Mouse (Mus musculus): ENCODE measurements around the gene Fbxo48.

The Fbxo48 gene

GRCm38 (mm10) chr11:16950976-16951760, at the start of gene Fbxo48:
Gene Fbxo48 (plus strand): TSS chr11:16951375.
- DNase-seq, result peak; percentile 97

- DNase-seq, result no peak
Observed at GRCm38 (mm10) chr11:16904302-16905011, 46.7 kb upstream of the Fbxo48 start.

- no peak for DNase-seq
Observed at GRCm38 (mm10) chr11:16905012-16905332, 46.2 kb upstream of the Fbxo48 start.

- DNase-seq, result no peak
Observed at GRCm38 (mm10) chr11:16906530-16906929, 44.6 kb upstream of the Fbxo48 start.

GRCm38 (mm10) chr11:16907517-16908129, 43.6 kb upstream of the Fbxo48 start:
- DNase-seq, result peak; percentile 40

GRCm38 (mm10) chr11:16914756-16915155, 36.4 kb upstream of the Fbxo48 start:
- no peak for DNase-seq

- DNase-seq, result no peak
Observed at GRCm38 (mm10) chr11:16915850-16916249, 35.3 kb upstream of the Fbxo48 start.

- no peak for DNase-seq
Observed at GRCm38 (mm10) chr11:16917512-16917911, 33.7 kb upstream of the Fbxo48 start.

GRCm38 (mm10) chr11:16932159-16932558, 19.0 kb upstream of the Fbxo48 start:
- DNase-seq, result no peak

GRCm38 (mm10) chr11:16935577-16936236, 15.5 kb upstream of the Fbxo48 start:
- no peak for DNase-seq

GRCm38 (mm10) chr11:16941103-16941793, 9.9 kb upstream of the Fbxo48 start:
- no peak for DNase-seq

- no peak for DNase-seq
Observed at GRCm38 (mm10) chr11:16941973-16942452, 9.2 kb upstream of the Fbxo48 start.

- peak; percentile 8 for DNase-seq
Observed at GRCm38 (mm10) chr11:16943016-16943415, 8.2 kb upstream of the Fbxo48 start.

- DNase-seq, result peak; percentile 68
Observed at GRCm38 (mm10) chr11:16948756-16949155, 2.4 kb upstream of the Fbxo48 start.

GRCm38 (mm10) chr11:16950226-16950975, 774 bp upstream of the Fbxo48 start:
- no peak for DNase-seq

- DNase-seq, result no peak
Observed at GRCm38 (mm10) chr11:16951761-16952010, 511 bp downstream of the Fbxo48 start.

GRCm38 (mm10) chr11:16956115-16956862, 5.1 kb downstream of the Fbxo48 start:
- no peak for DNase-seq

- DNase-seq, result no peak
Observed at GRCm38 (mm10) chr11:16957030-16957429, 5.9 kb downstream of the Fbxo48 start.

- DNase-seq, result no peak
Observed at GRCm38 (mm10) chr11:16958520-16958919, 7.3 kb downstream of the Fbxo48 start.

- DNase-seq, result peak; percentile 36
Observed at GRCm38 (mm10) chr11:16967806-16968205, 16.6 kb downstream of the Fbxo48 start.

- DNase-seq, result no peak
Observed at GRCm38 (mm10) chr11:16969650-16970049, 18.5 kb downstream of the Fbxo48 start.

Measured in kidney, postnatal 10 days (tissue).